Mouse (Mus musculus): ENCODE measurements at regions not wholly inside any gene's neighbourhood (a gene's known extent, or its start where the extent isn't known, plus 50 kb on each side); places are given as distances from the start of the nearest gene placed in this dataset.

DNA sequence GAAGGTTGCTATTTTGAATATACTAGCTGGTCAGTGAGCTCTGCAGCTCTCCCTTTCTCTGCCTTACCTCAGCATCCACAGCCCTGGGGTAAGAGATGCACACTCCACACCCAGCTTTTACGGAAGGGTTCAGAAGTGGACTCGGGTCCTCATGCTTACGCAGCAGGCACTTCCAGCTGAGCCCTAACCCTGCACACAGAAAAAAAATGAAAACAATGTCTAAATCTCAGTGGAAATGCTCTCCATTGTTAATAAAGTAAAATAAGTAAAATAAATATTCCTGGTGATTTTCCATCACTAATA is 70.3 kb upstream of the Gas2 start:
- DNase-seq, result no peak

Data from right cerebral cortex, postnatal 4 days (tissue).